Mouse (Mus musculus): ENCODE data around the gene Dennd4b. TPM values are rescaled to one million over a fixed set of nuclear protein-coding genes. Genes with fewer than 3 reads are reported as not detected.
A peak's percentile ranks its signal among the peaks of the same experiment; 100 is the strongest.
"Not testable (repeated sequence)": the region's sequence is repeated elsewhere in the genome, so short reads cannot be mapped to it uniquely, and the experiment has no call there.

The Dennd4b gene
- total RNA-seq, 1 experiment from 2014 or later, result 59.8 TPM

- ATAC-seq (ENCODE audit: extremely low read depth, insufficient number of reproducible peaks, low FRiP score, poor library complexity, severe bottlenecking), result no peak
Observed at GRCm38 (mm10) chr3:90272170-90272569, 7.2 kb downstream of the Dennd4b start.

- no peak for ATAC-seq (ENCODE audit: extremely low read depth, insufficient number of reproducible peaks, low FRiP score, poor library complexity, severe bottlenecking)
Observed at GRCm38 (mm10) chr3:90273855-90274254, 8.9 kb downstream of the Dennd4b start.

GRCm38 (mm10) chr3:90275286-90275685 lies 10.3 kb downstream of the Dennd4b start:
- no peak for ATAC-seq (ENCODE audit: extremely low read depth, insufficient number of reproducible peaks, low FRiP score, poor library complexity, severe bottlenecking)

GRCm38 (mm10) chr3:90276858-90277257 lies 11.9 kb downstream of the Dennd4b start:
- ATAC-seq (ENCODE audit: extremely low read depth, insufficient number of reproducible peaks, low FRiP score, poor library complexity, severe bottlenecking), result no peak

GRCm38 (mm10) chr3:90277793-90278192 lies 12.8 kb downstream of the Dennd4b start:
- no peak for ATAC-seq (ENCODE audit: extremely low read depth, insufficient number of reproducible peaks, low FRiP score, poor library complexity, severe bottlenecking)

GRCm38 (mm10) chr3:90278211-90278610 lies 13.2 kb downstream of the Dennd4b start:
- ATAC-seq (ENCODE audit: extremely low read depth, insufficient number of reproducible peaks, low FRiP score, poor library complexity, severe bottlenecking), result 0 out of 2 replicates have a peak, but pooled peaks have one; percentile 10

GRCm38 (mm10) chr3:90279216-90279615 lies 14.2 kb downstream of the Dennd4b start:
- no peak for ATAC-seq (ENCODE audit: extremely low read depth, insufficient number of reproducible peaks, low FRiP score, poor library complexity, severe bottlenecking)

GRCm38 (mm10) chr3:90279743-90280142 lies 14.8 kb downstream of the Dennd4b start:
- ATAC-seq (ENCODE audit: extremely low read depth, insufficient number of reproducible peaks, low FRiP score, poor library complexity, severe bottlenecking), result no peak

- no peak for ATAC-seq (ENCODE audit: extremely low read depth, insufficient number of reproducible peaks, low FRiP score, poor library complexity, severe bottlenecking)
Observed at GRCm38 (mm10) chr3:90280708-90281107, 15.7 kb downstream of the Dennd4b start.

- no peak for ATAC-seq (ENCODE audit: extremely low read depth, insufficient number of reproducible peaks, low FRiP score, poor library complexity, severe bottlenecking)
Observed at GRCm38 (mm10) chr3:90284150-90284549, 19.2 kb downstream of the Dennd4b start.

GRCm38 (mm10) chr3:90289403-90289802 lies 24.4 kb downstream of the Dennd4b start:
- ATAC-seq (ENCODE audit: extremely low read depth, insufficient number of reproducible peaks, low FRiP score, poor library complexity, severe bottlenecking), result not testable (repeated sequence)

- ATAC-seq (ENCODE audit: extremely low read depth, insufficient number of reproducible peaks, low FRiP score, poor library complexity, severe bottlenecking), result no peak
Observed at GRCm38 (mm10) chr3:90290602-90291001, 25.6 kb downstream of the Dennd4b start.

GRCm38 (mm10) chr3:90291982-90292344 lies 27.0 kb downstream of the Dennd4b start:
- no peak for ATAC-seq (ENCODE audit: extremely low read depth, insufficient number of reproducible peaks, low FRiP score, poor library complexity, severe bottlenecking)

- ATAC-seq (ENCODE audit: extremely low read depth, insufficient number of reproducible peaks, low FRiP score, poor library complexity, severe bottlenecking), result peak; percentile 99
Observed at GRCm38 (mm10) chr3:90292345-90293275, 27.6 kb downstream of the Dennd4b start, which contains the start of gene Gatad2b. Gene Gatad2b, plus strand, starts transcription at chr3:90293178.

- no peak for ATAC-seq (ENCODE audit: extremely low read depth, insufficient number of reproducible peaks, low FRiP score, poor library complexity, severe bottlenecking)
Observed at GRCm38 (mm10) chr3:90293352-90294063, 28.5 kb downstream of the Dennd4b start.

- ATAC-seq (ENCODE audit: extremely low read depth, insufficient number of reproducible peaks, low FRiP score, poor library complexity, severe bottlenecking), result no peak
Observed at GRCm38 (mm10) chr3:90294064-90294440, 29.1 kb downstream of the Dennd4b start.

GRCm38 (mm10) chr3:90294651-90295050 lies 29.7 kb downstream of the Dennd4b start:
- ATAC-seq (ENCODE audit: extremely low read depth, insufficient number of reproducible peaks, low FRiP score, poor library complexity, severe bottlenecking), result no peak

- ATAC-seq (ENCODE audit: extremely low read depth, insufficient number of reproducible peaks, low FRiP score, poor library complexity, severe bottlenecking), result no peak
Observed at GRCm38 (mm10) chr3:90305801-90306200, 40.8 kb downstream of the Dennd4b start.

- ATAC-seq (ENCODE audit: extremely low read depth, insufficient number of reproducible peaks, low FRiP score, poor library complexity, severe bottlenecking), result no peak
Observed at GRCm38 (mm10) chr3:90309589-90309988, 44.6 kb downstream of the Dennd4b start.

GRCm38 (mm10) chr3:90313367-90313766 lies 48.4 kb downstream of the Dennd4b start:
- ATAC-seq (ENCODE audit: extremely low read depth, insufficient number of reproducible peaks, low FRiP score, poor library complexity, severe bottlenecking), result peak; percentile 64; the same call in 1 of the 2 replicates

All from neutrophil, adult 5-6 weeks (primary cell).